Mouse (Mus musculus) midbrain, embryonic 12.5 days (tissue): Measurements from ENCODE around the gene Esr1. TPM values are rescaled to one million over a fixed set of nuclear protein-coding genes. Genes with fewer than 3 reads are reported as not detected.

Source experiments
- ATAC-seq: fragments of 200-750 bp; cut with Nextera tagmentation; 2 replicates; pipeline ENCODE4 v1.8.0; 2017; ENCODE audit warnings: low read depth, moderate TSS enrichment, moderate library complexity; ENCODE audit not compliant: low FRiP score
- H3K27ac ChIP-seq: fragments of 300-500 bp; sonication (generic); replicated peaks from 2 replicates; pipeline ENCODE4 v1.5.1; 2016; ENCODE audit warnings: mild to moderate bottlenecking
- H3K27me3 ChIP-seq: fragments of 300-500 bp; sonication (generic); 2 replicates; pipeline ENCODE4 v1.6.1; 2016; ENCODE audit warnings: mild to moderate bottlenecking
- H3K36me3 ChIP-seq: fragments of 300-500 bp; sonication (generic); 2 replicates; pipeline ENCODE4 v1.6.1; 2016
- H3K4me1 ChIP-seq: fragments of 300-500 bp; sonication (generic); 2 replicates; pipeline ENCODE4 v1.6.1; 2016
- H3K4me2 ChIP-seq: fragments of 300-500 bp; sonication (generic); replicated peaks from 2 replicates; pipeline ENCODE4 v1.6.1; 2016; ENCODE audit warnings: mild to moderate bottlenecking, moderate library complexity
- H3K4me3 ChIP-seq: fragments of 300-500 bp; sonication (generic); 2 replicates; pipeline ENCODE4 v1.5.1; 2016; ENCODE audit warnings: mild to moderate bottlenecking
- H3K9ac ChIP-seq: fragments of 300-500 bp; sonication (generic); replicated peaks from 2 replicates; pipeline ENCODE4 v1.6.1; 2016; ENCODE audit warnings: mild to moderate bottlenecking, moderate library complexity
- H3K9me3 ChIP-seq: fragments of 300-500 bp; sonication (generic); 2 replicates; pipeline ENCODE4 v1.6.1; 2016; ENCODE audit warnings: mild to moderate bottlenecking
- WGBS: fragments of 180-500 bp; shearing (Covaris S2); methylation state at CpG from one replicate; pipeline ENCODE4 v1.1.7; 2016; 5-methylcytosine and 5-hydroxymethylcytosine counted together
- polyA plus RNA-seq: library from polyadenylated mRNA; unstranded; fragments of >200 nt; fragmentation: Nextera tagmentation; extraction: Ambion mirVana; gene quantifications from 2 replicates; pipeline ENCODE4 v1.2.1, GENCODE M21; 2016

The Esr1 gene
- polyA plus RNA-seq, 1 experiment from 2014 or later = 0.13 TPM

GRCm38 (mm10) chr10:4893475-4893874, 282.1 kb downstream of the Esr1 start:
- Histone ChIP-seq H3K27ac (no peak overlapping the region), H3K9ac (no peak overlapping the region), H3K27me3 (no peaks in the 10 kb centered on the region), H3K36me3 (no peaks in the 10 kb centered on the region), H3K4me2 (no peak overlapping the region), H3K4me3 (no peak overlapping the region), H3K9me3 (no peaks in the 10 kb centered on the region), H3K4me1 (no peaks in the 10 kb centered on the region)
- no peak for ATAC-seq
- 34% methylated on average over 1 of the region's 1 CpGs for WGBS

GRCm38 (mm10) chr10:4897789-4898188, 286.4 kb downstream of the Esr1 start:
- H3K4me1 ChIP-seq = no peaks in the 10 kb centered on the region
- no peaks in the 10 kb centered on the region for H3K27me3 ChIP-seq
- no peaks in the 10 kb centered on the region for H3K9me3 ChIP-seq
- no peak overlapping the region for H3K4me2 ChIP-seq
- 79% methylated on average over 4 of the region's 4 CpGs for WGBS
- H3K36me3 ChIP-seq = no peaks in the 10 kb centered on the region
- no peak overlapping the region for H3K4me3 ChIP-seq
- no peak overlapping the region for H3K27ac ChIP-seq
- ATAC-seq = no peak
- no peak overlapping the region for H3K9ac ChIP-seq

GRCm38 (mm10) chr10:4900324-4900723, 288.9 kb downstream of the Esr1 start:
- H3K36me3 ChIP-seq = no peaks in the 10 kb centered on the region
- H3K27me3 ChIP-seq = no peaks in the 10 kb centered on the region
- H3K9me3 ChIP-seq = no peaks in the 10 kb centered on the region
- ATAC-seq = no peak
- H3K9ac ChIP-seq = no peak overlapping the region
- H3K4me1 ChIP-seq = no peaks in the 10 kb centered on the region
- H3K27ac ChIP-seq = no peak overlapping the region
- no peak overlapping the region for H3K4me2 ChIP-seq
- H3K4me3 ChIP-seq = no peak overlapping the region
- 83% methylated on average over 7 of the region's 7 CpGs for WGBS

- H3K9me3 ChIP-seq = no peaks in the 10 kb centered on the region
- H3K4me1 ChIP-seq = no peaks in the 10 kb centered on the region
- H3K9ac ChIP-seq = no peak overlapping the region
- ATAC-seq = no peak
- WGBS = 87% methylated on average over 2 of the region's 2 CpGs
- no peaks in the 10 kb centered on the region for H3K27me3 ChIP-seq
- H3K27ac ChIP-seq = no peak overlapping the region
- H3K4me3 ChIP-seq = no peak overlapping the region
- no peak overlapping the region for H3K4me2 ChIP-seq
- no peaks in the 10 kb centered on the region for H3K36me3 ChIP-seq
These were observed 297.9 kb downstream of the Esr1 start for GRCm38 (mm10) chr10:4909271-4909670.

DNA sequence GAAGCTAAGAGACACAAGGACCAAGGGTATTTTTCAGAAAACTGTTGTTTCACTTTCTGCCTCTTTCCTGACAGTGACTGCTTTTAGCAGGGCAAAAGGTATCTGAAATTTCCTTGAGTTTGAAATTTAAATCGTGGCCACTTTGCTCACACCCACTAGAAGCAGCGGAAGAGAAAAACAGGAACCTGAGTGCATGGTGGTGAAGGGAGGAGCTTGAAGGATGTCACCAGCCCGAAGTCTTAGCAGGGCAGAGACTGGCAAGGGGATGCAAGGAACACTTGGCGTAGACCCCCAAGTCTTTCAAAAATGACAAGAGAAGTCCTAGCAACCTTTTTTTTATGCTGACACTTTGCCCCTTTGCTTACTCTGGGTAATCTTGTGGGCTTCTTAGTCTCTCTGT, 299.1 kb downstream of the Esr1 start:
- Histone ChIP-seq H3K9me3 (no peaks in the 10 kb centered on the region), H3K9ac (no peak overlapping the region), H3K36me3 (no peaks in the 10 kb centered on the region), H3K4me2 (no peak overlapping the region), H3K4me3 (no peak overlapping the region), H3K27ac (no peak overlapping the region), H3K4me1 (no peaks in the 10 kb centered on the region), H3K27me3 (no peaks in the 10 kb centered on the region)
- ATAC-seq = no peak
- WGBS = 84% methylated on average over 4 of the region's 4 CpGs

- H3K4me3 ChIP-seq = no peak overlapping the region
- no peak overlapping the region for H3K4me2 ChIP-seq
- no peak overlapping the region for H3K9ac ChIP-seq
- no peak for ATAC-seq
- WGBS = 91% methylated on average over 4 of the region's 4 CpGs
- no peaks in the 10 kb centered on the region for H3K27me3 ChIP-seq
- H3K36me3 ChIP-seq = no peaks in the 10 kb centered on the region
- H3K4me1 ChIP-seq = no peaks in the 10 kb centered on the region
- H3K27ac ChIP-seq = no peak overlapping the region
- no peaks in the 10 kb centered on the region for H3K9me3 ChIP-seq
These were observed 307.7 kb downstream of the Esr1 start for GRCm38 (mm10) chr10:4919046-4919445.

GRCm38 (mm10) chr10:4923616-4924015, 312.2 kb downstream of the Esr1 start:
- 69% methylated on average over 2 of the region's 2 CpGs for WGBS
- Histone ChIP-seq H3K9me3 (no peaks in the 10 kb centered on the region), H3K4me3 (no peak overlapping the region), H3K36me3 (no peaks in the 10 kb centered on the region), H3K4me1 (no peaks in the 10 kb centered on the region), H3K27me3 (no peaks in the 10 kb centered on the region), H3K4me2 (no peak overlapping the region), H3K9ac (no peak overlapping the region), H3K27ac (no peak overlapping the region)
- no peak for ATAC-seq

GRCm38 (mm10) chr10:4924391-4924790, 313.0 kb downstream of the Esr1 start:
- no peak overlapping the region for H3K27ac ChIP-seq
- no peaks in the 10 kb centered on the region for H3K4me1 ChIP-seq
- WGBS = 78% methylated on average over 2 of the region's 2 CpGs
- no peak overlapping the region for H3K4me2 ChIP-seq
- H3K4me3 ChIP-seq = no peak overlapping the region
- no peaks in the 10 kb centered on the region for H3K27me3 ChIP-seq
- no peak overlapping the region for H3K9ac ChIP-seq
- H3K36me3 ChIP-seq = no peaks in the 10 kb centered on the region
- ATAC-seq = no peak
- H3K9me3 ChIP-seq = no peaks in the 10 kb centered on the region

DNA sequence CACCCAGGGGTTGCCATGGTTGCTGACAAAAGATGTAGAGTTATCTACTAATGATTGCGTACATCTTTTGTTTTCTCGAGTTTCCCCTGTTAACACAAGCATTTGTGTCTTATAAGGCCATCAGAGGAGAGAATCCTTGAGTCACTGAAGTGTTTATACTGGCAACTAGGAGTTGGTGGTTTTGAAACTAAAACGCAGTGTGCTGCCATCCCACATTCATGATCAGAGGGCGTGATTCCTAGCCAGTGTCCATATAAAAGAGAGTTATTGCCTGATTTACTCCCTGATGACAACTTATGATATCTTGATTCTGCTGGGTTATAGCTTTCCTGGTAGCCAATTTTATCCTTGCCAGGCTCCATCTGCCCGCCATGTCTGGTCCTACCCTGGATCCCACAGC, 331.8 kb downstream of the Esr1 start:
- no peak for ATAC-seq
- no peaks in the 10 kb centered on the region for H3K36me3 ChIP-seq
- no peak overlapping the region for H3K4me3 ChIP-seq
- 82% methylated on average over 5 of the region's 5 CpGs for WGBS
- no peak overlapping the region for H3K9ac ChIP-seq
- H3K27me3 ChIP-seq = no peaks in the 10 kb centered on the region
- no peaks in the 10 kb centered on the region for H3K4me1 ChIP-seq
- H3K4me2 ChIP-seq = no peak overlapping the region
- no peaks in the 10 kb centered on the region for H3K9me3 ChIP-seq
- no peak overlapping the region for H3K27ac ChIP-seq

GRCm38 (mm10) chr10:4944725-4945124, 333.3 kb downstream of the Esr1 start:
- H3K4me2 ChIP-seq = no peak overlapping the region
- no peak overlapping the region for H3K4me3 ChIP-seq
- no peaks in the 10 kb centered on the region for H3K36me3 ChIP-seq
- H3K9me3 ChIP-seq = no peaks in the 10 kb centered on the region
- no peak overlapping the region for H3K9ac ChIP-seq
- no peaks in the 10 kb centered on the region for H3K4me1 ChIP-seq
- no peak for ATAC-seq
- no peak overlapping the region for H3K27ac ChIP-seq
- H3K27me3 ChIP-seq = no peaks in the 10 kb centered on the region
- WGBS = 80% methylated on average over 2 of the region's 2 CpGs

DNA sequence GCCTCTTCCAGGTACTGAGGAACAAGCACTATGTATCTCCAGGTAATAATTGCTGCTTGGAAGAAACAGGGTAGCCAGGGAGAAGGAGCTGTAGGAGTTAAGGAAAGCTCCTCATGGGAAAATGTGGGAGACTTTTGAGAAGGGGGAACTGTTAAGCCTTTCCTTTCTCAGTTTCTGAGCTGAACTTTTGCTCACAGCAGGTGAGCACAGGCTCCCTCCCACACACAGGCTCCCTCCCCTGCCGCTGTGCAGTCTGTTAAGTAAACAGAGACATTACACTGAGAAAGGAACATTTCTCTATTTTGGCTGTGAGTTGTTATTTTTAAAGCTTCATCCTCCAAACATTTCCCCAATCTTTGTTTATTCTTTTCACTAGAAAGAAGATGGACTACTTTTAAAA, 354.4 kb downstream of the Esr1 start:
- Histone ChIP-seq H3K4me3 (no peak overlapping the region), H3K27me3 (no peaks in the 10 kb centered on the region), H3K4me1 (no peaks in the 10 kb centered on the region), H3K9ac (no peak overlapping the region), H3K36me3 (no peaks in the 10 kb centered on the region), H3K9me3 (no peaks in the 10 kb centered on the region), H3K27ac (no peak overlapping the region), H3K4me2 (no peak overlapping the region)
- 44% methylated on average over 1 of the region's 1 CpGs for WGBS
- ATAC-seq = no peak

- H3K27ac ChIP-seq = no peak overlapping the region
- whole genome bisulfite sequencing = 81% methylated on average over 7 of the region's 7 CpGs
- H3K4me3 ChIP-seq = no peak overlapping the region
- no peaks in the 10 kb centered on the region for H3K36me3 ChIP-seq
- H3K27me3 ChIP-seq = no peaks in the 10 kb centered on the region
- no peaks in the 10 kb centered on the region for H3K9me3 ChIP-seq
- H3K9ac ChIP-seq = no peak overlapping the region
- no peak for ATAC-seq
- no peak overlapping the region for H3K4me2 ChIP-seq
- H3K4me1 ChIP-seq = no peaks in the 10 kb centered on the region
These were observed 359.8 kb downstream of the Esr1 start for GRCm38 (mm10) chr10:4971156-4971555.

GRCm38 (mm10) chr10:4971586-4971985, 360.2 kb downstream of the Esr1 start:
- Histone ChIP-seq H3K4me1 (no peaks in the 10 kb centered on the region), H3K4me3 (no peak overlapping the region), H3K9me3 (no peaks in the 10 kb centered on the region), H3K4me2 (no peak overlapping the region), H3K36me3 (no peaks in the 10 kb centered on the region), H3K27me3 (no peaks in the 10 kb centered on the region), H3K9ac (no peak overlapping the region), H3K27ac (no peak overlapping the region)
- ATAC-seq = no peak
